15 mouse cellular contexts compared by ENCODE assay signal in the genomic region with DNA sequence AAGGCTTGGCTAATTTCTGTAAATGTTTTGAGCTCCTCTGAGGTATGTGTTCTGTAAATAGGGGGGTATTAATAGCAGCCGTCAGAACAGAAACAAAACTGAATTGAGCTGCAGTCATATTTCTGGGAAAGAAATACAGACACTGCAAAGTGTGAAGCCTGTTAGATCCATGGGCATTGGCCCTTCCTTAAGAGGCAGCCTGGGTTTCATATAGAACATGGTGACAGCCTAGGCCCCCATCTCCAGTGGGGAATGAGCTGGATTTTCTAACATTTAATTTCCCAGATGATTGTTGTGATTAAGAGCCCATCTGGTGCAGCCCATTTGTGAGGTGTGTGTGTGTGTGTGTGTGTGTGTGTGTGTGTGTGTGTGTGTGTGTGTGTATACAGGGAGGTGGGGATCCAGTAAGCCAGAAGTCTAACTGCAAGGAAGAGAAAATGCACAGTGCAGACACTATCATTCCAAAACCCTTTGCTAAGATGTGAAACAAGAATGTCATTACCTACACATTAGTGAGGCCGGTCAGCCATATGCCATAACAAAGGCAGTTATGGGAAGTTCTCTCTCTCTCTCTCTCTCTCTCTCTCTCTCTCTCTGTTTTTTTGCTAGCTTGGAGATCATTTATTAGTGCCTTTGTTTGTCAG.
DNase-seq lines count a peak whose midpoint lies in the region; ATAC-seq lines count a peak whose summit lies in the region.
"Had no signal": no experiment of that assay in that cellular context is flagged by ENCODE, and none has a peak within 500 bp of the region (broad histone marks: within the 10 kb centered on the region; RNA-seq: fewer than 3 reads in every experiment).

No protein-coding gene starts in this region.

- no peak for DNase-seq in left cerebral cortex, adult 11 months (ENCODE audit: low spot score)
- no peak for DNase-seq in retina, postnatal 1 day
- DNase-seq: adrenal gland, adult 8-10 months; cerebellum, postnatal 10 days; gastrocnemius, postnatal 10 days; lung, postnatal 36 days; thymus, postnatal 14 days had no signal

- H3K4me1 ChIP-seq in midbrain, embryonic 13.5 days (replicated peaks) = peaks cover 20% of the 10 kb centered on the region
- no peaks in the 10 kb centered on the region for H3K4me1 ChIP-seq in midbrain, embryonic 16.5 days (ENCODE audit: control insufficient read depth, insufficient read depth, low read length)
- peaks cover 16% of the 10 kb centered on the region; the same call in 1 of the 2 replicates for H3K4me1 ChIP-seq in embryonic facial prominence, embryonic 15.5 days
- no peaks in the 10 kb centered on the region; the same call in 1 of the 2 replicates for H3K4me1 ChIP-seq in hindbrain, embryonic 16.5 days (ENCODE audit: control insufficient read depth, insufficient read depth, low read depth, low read length)
- H3K4me1 ChIP-seq in neural tube, embryonic 14.5 days (ENCODE audit: control insufficient read depth, insufficient read depth, low read length) = 0 out of 2 replicates have a peak, but pooled peaks cover 4% of the 10 kb centered on the region

- ATAC-seq in midbrain, embryonic 13.5 days = peak; percentile 20; the same call in 1 of the 2 replicates
- no peak for ATAC-seq in midbrain, embryonic 16.5 days
- no peak for ATAC-seq in embryonic facial prominence, embryonic 15.5 days (ENCODE audit: insufficient number of reproducible peaks, low FRiP score, low TSS enrichment, low read depth)
- peak; percentile 54; the same call in 1 of the 2 replicates for ATAC-seq in hindbrain, embryonic 16.5 days
- ATAC-seq in neural tube, embryonic 14.5 days (ENCODE audit: low read depth) = peak; percentile 61; the same call in 1 of the 2 replicates
- ATAC-seq: intestine, embryonic 16.5 days had no signal

- no peak overlapping the region for H3K9ac ChIP-seq in midbrain, embryonic 13.5 days (replicated peaks)
- no peak overlapping the region for H3K9ac ChIP-seq in midbrain, embryonic 16.5 days (ENCODE audit: low read depth, low read length)
- no peak overlapping the region for H3K9ac ChIP-seq in embryonic facial prominence, embryonic 15.5 days
- H3K9ac ChIP-seq in hindbrain, embryonic 16.5 days (ENCODE audit: low read depth, low read length) = no peak overlapping the region
- no peak overlapping the region for H3K9ac ChIP-seq in neural tube, embryonic 14.5 days (replicated peaks; ENCODE audit: low read depth, low read length)

- H3K27me3 ChIP-seq in midbrain, embryonic 13.5 days = no peaks in the 10 kb centered on the region
- H3K27me3 ChIP-seq in midbrain, embryonic 16.5 days (ENCODE audit: control insufficient read depth, insufficient read depth, low read depth, low read length) = no peaks in the 10 kb centered on the region
- no peaks in the 10 kb centered on the region for H3K27me3 ChIP-seq in embryonic facial prominence, embryonic 15.5 days
- H3K27me3 ChIP-seq in hindbrain, embryonic 16.5 days (replicated peaks; ENCODE audit: control insufficient read depth, insufficient read depth, low read length) = no peaks in the 10 kb centered on the region
- no peaks in the 10 kb centered on the region for H3K27me3 ChIP-seq in neural tube, embryonic 14.5 days (ENCODE audit: control insufficient read depth, insufficient read depth, low read length)

- 74% methylated on average over 2 of the region's 2 CpGs for WGBS in midbrain, embryonic 13.5 days
- 73% methylated on average over 2 of the region's 2 CpGs for WGBS in midbrain, embryonic 16.5 days
- whole genome bisulfite sequencing in embryonic facial prominence, embryonic 15.5 days = 42% methylated on average over 2 of the region's 2 CpGs
- 45% methylated on average over 2 of the region's 2 CpGs for WGBS in hindbrain, embryonic 16.5 days
- whole genome bisulfite sequencing in neural tube, embryonic 14.5 days = 53% methylated on average over 2 of the region's 2 CpGs

- H3K36me3 ChIP-seq in midbrain, embryonic 13.5 days = no peaks in the 10 kb centered on the region; the same call in 1 of the 2 replicates
- no peaks in the 10 kb centered on the region for H3K36me3 ChIP-seq in midbrain, embryonic 16.5 days (ENCODE audit: control insufficient read depth, insufficient read depth, low read length)
- no peaks in the 10 kb centered on the region for H3K36me3 ChIP-seq in embryonic facial prominence, embryonic 15.5 days
- no peaks in the 10 kb centered on the region for H3K36me3 ChIP-seq in hindbrain, embryonic 16.5 days (ENCODE audit: control insufficient read depth, insufficient read depth, low read length)
- no peaks in the 10 kb centered on the region for H3K36me3 ChIP-seq in neural tube, embryonic 14.5 days (ENCODE audit: control insufficient read depth, insufficient read depth, low read length)

- no peak overlapping the region for H3K4me3 ChIP-seq in midbrain, embryonic 13.5 days (replicated peaks)
- H3K4me3 ChIP-seq in midbrain, embryonic 16.5 days (ENCODE audit: low read depth, low read length) = no peak overlapping the region
- H3K4me3 ChIP-seq in embryonic facial prominence, embryonic 15.5 days (replicated peaks) = no peak overlapping the region
- no peak overlapping the region for H3K4me3 ChIP-seq in hindbrain, embryonic 16.5 days (ENCODE audit: low read length)
- no peak overlapping the region for H3K4me3 ChIP-seq in neural tube, embryonic 14.5 days (ENCODE audit: low read depth, low read length)

- H3K27ac ChIP-seq in midbrain, embryonic 13.5 days = peak overlapping the region; percentile 45
- H3K27ac ChIP-seq in midbrain, embryonic 16.5 days (ENCODE audit: low read length) = no peak overlapping the region
- peak overlapping the region; percentile 28; the same call in 1 of the 2 replicates for H3K27ac ChIP-seq in embryonic facial prominence, embryonic 15.5 days (replicated peaks)
- H3K27ac ChIP-seq in hindbrain, embryonic 16.5 days (ENCODE audit: low read depth, low read length) = peak overlapping the region; percentile 49
- H3K27ac ChIP-seq in neural tube, embryonic 14.5 days (ENCODE audit: low read depth, low read length) = peak overlapping the region; percentile 63; the same call in 1 of the 2 replicates
- H3K27ac ChIP-seq: kidney, postnatal 0 days had no signal

- H3K4me2 ChIP-seq in midbrain, embryonic 13.5 days (replicated peaks) = no peak overlapping the region
- no peak overlapping the region for H3K4me2 ChIP-seq in midbrain, embryonic 16.5 days (ENCODE audit: low read length)
- no peak overlapping the region for H3K4me2 ChIP-seq in embryonic facial prominence, embryonic 15.5 days (replicated peaks)
- no peak overlapping the region for H3K4me2 ChIP-seq in hindbrain, embryonic 16.5 days (ENCODE audit: low read length)
- no peak overlapping the region for H3K4me2 ChIP-seq in neural tube, embryonic 14.5 days (ENCODE audit: low read depth, low read length)
- H3K4me2 ChIP-seq: midbrain, embryonic 11.5 days had no signal

- no peaks in the 10 kb centered on the region for H3K9me3 ChIP-seq in midbrain, embryonic 13.5 days
- no peaks in the 10 kb centered on the region for H3K9me3 ChIP-seq in midbrain, embryonic 16.5 days (replicated peaks; ENCODE audit: control insufficient read depth, low read length, poor library complexity, severe bottlenecking)
- H3K9me3 ChIP-seq in embryonic facial prominence, embryonic 15.5 days (replicated peaks) = no peaks in the 10 kb centered on the region
- H3K9me3 ChIP-seq in hindbrain, embryonic 16.5 days (ENCODE audit: control insufficient read depth, low read length) = no peaks in the 10 kb centered on the region
- H3K9me3 ChIP-seq in neural tube, embryonic 14.5 days (ENCODE audit: control insufficient read depth, low read length) = no peaks in the 10 kb centered on the region

Comparison
In these comparisons a context has a peak if more than half of its experiments do, and no peak if none do; other contexts are left out.
1. ATAC-seq: peak in midbrain, embryonic 13.5 days (single experiment), hindbrain, embryonic 16.5 days (single experiment) and neural tube, embryonic 14.5 days (single experiment); none in midbrain, embryonic 16.5 days (single experiment) and embryonic facial prominence, embryonic 15.5 days (single experiment).